Mouse (Mus musculus) liver, embryonic 12.5 days (tissue): ENCODE measurements around the gene Pou3f1. TPM values are rescaled to one million over a fixed set of nuclear protein-coding genes. Genes with fewer than 3 reads are reported as not detected.
"Not testable (repeated sequence)": the region's sequence is repeated elsewhere in the genome, so short reads cannot be mapped to it uniquely, and the experiment has no call there.

Experiments
- ATAC-seq: fragments of 200-750 bp; cut with Nextera tagmentation; 2 replicates; pipeline ENCODE4 v1.8.0; 2017; ENCODE audit warnings: moderate number of reproducible peaks, mild to moderate bottlenecking, moderate library complexity
- H3K27ac ChIP-seq: fragments of 300-500 bp; sonication (generic); 2 replicates; pipeline ENCODE4 v1.5.1; 2016; ENCODE audit warnings: mild to moderate bottlenecking
- H3K27me3 ChIP-seq: fragments of 300-500 bp; sonication (generic); replicated peaks from 2 replicates; pipeline ENCODE4 v1.6.1; 2016; ENCODE audit warnings: mild to moderate bottlenecking, moderate library complexity
- H3K36me3 ChIP-seq: fragments of 300-500 bp; sonication (generic); 2 replicates; pipeline ENCODE4 v1.6.1; 2016; ENCODE audit warnings: mild to moderate bottlenecking, moderate library complexity
- H3K4me1 ChIP-seq: fragments of 300-500 bp; sonication (generic); 2 replicates; pipeline ENCODE4 v1.6.1; 2016
- H3K4me2 ChIP-seq: fragments of 300-500 bp; sonication (generic); 2 replicates; pipeline ENCODE4 v1.6.1; 2016; ENCODE audit warnings: mild to moderate bottlenecking, moderate library complexity
- H3K4me3 ChIP-seq: fragments of 300-500 bp; sonication (generic); 2 replicates; pipeline ENCODE4 v1.5.1; 2016; ENCODE audit warnings: mild to moderate bottlenecking, moderate library complexity
- H3K9ac ChIP-seq: fragments of 300-500 bp; sonication (generic); 2 replicates; pipeline ENCODE4 v1.6.1; 2016; ENCODE audit warnings: mild to moderate bottlenecking, moderate library complexity
- H3K9me3 ChIP-seq: fragments of 300-500 bp; sonication (generic); replicated peaks from 2 replicates; pipeline ENCODE4 v1.6.1; 2016; ENCODE audit warnings: mild to moderate bottlenecking, moderate library complexity
- WGBS: fragments of 180-500 bp; shearing (Covaris S2); methylation state at CpG from one replicate; pipeline ENCODE4 v1.1.7; 2016; ENCODE audit not compliant: insufficient replicate concordance; 5-methylcytosine and 5-hydroxymethylcytosine counted together
- polyA plus RNA-seq: library from polyadenylated mRNA; unstranded; fragments of >200 nt; fragmentation: Nextera tagmentation; extraction: Ambion mirVana; gene quantifications from 2 replicates; pipeline ENCODE4 v1.2.1, GENCODE M21; 2016

The Pou3f1 gene
- polyA plus RNA-seq, 1 experiment from 2014 or later: 0.02 TPM

DNA sequence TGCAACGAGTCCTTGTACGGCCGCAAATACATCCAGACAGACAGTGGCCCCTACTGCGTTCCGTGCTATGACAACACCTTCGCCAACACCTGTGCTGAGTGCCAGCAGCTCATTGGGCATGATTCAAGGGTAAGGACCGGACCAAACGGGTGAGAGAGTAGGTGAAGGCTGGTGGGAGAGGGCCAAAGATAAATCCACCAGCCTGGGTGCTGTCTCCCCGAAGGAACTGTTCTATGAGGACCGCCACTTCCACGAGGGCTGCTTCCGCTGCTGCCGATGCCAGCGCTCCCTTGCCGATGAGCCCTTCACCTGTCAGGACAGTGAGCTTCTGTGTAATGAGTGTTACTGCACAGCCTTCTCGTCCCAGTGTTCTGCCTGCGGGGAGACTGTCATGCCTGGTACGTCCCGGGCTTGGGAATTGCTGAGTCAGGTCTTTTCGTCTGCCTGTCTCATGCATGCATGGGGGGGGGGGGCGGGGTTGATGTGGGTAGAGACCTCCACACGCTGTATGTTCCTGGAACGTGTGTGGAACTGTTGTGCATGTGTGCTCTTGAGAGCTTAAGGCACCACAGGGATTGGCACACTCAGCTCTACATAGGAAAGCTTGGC lies 49.2 kb downstream of the Pou3f1 start:
- Histone ChIP-seq H3K4me3 (no peak overlapping the region), H3K4me1 (peaks cover 88% of the 10 kb centered on the region), H3K9me3 (no peaks in the 10 kb centered on the region), H3K27me3 (peaks cover 6% of the 10 kb centered on the region), H3K4me2 (peak overlapping the region; percentile 31; the same call in 1 of the 2 replicates), H3K36me3 (peaks cover 23% of the 10 kb centered on the region), H3K9ac (no peak overlapping the region), H3K27ac (peak overlapping the region; percentile 73; the same call in 1 of the 2 replicates)
- no peak for ATAC-seq
- 65% methylated on average over 23 of the region's 23 CpGs for WGBS

DNA sequence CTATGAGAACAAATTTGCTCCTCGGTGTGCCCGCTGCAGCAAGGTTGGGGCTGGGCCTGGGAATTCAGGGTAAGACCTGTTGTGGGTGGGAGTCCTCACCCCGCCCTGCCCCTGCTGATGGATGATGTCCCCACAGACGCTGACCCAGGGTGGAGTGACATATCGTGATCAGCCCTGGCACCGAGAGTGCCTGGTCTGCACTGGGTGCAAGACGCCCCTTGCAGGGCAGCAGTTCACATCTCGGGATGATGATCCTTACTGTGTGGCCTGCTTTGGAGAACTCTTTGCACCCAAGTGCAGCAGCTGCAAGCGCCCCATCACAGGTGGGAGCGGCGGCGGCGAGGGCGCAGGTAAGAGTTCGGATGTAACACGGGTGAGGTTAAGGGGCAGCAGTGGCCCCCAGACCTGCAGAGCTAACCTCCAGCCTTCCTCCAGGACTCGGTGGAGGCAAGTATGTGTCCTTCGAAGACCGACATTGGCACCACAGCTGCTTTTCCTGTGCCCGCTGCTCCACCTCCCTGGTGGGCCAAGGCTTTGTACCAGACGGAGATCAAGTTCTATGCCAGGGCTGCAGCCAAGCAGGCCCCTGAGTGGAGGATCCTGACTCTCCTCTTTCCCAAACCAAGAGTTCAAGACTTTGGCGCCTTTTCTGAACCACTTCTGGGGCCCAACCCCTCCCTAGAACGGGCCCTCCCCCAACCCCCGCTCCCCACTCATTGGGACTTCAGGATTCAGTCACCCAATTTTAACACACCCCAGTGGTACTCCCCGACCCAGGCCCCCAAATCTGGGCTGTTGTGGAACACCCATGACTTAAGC lies 51.0 kb downstream of the Pou3f1 start:
- H3K27me3 ChIP-seq, ATAC-seq, H3K4me2 ChIP-seq, H3K9ac ChIP-seq, H3K4me3 ChIP-seq, H3K9me3 ChIP-seq: not testable (repeated sequence)
- H3K4me1 ChIP-seq: peaks cover 81% of the 10 kb centered on the region
- peak overlapping the region; percentile 48; the same call in 1 of the 2 replicates for H3K27ac ChIP-seq
- peaks cover 23% of the 10 kb centered on the region for H3K36me3 ChIP-seq
- 75% methylated on average over 25 of the region's 25 CpGs for WGBS

DNA sequence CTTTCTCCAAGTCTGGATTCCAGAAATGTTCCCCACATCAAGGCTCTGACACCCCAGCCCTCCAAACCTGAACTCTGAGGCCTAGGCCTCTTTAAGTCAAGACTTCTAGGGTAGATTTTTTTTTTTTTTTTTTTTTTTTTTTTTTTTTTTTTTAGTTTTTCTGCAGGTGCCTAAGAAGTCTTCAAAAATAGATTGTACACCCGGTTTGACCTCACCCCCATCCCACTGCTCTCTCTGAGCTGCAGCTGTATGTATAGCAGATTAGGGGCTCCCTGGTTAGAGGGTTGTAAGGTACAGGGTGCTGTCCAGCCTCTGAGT lies 51.6 kb downstream of the Pou3f1 start:
- 27% methylated on average over 1 of the region's 1 CpGs for WGBS
- peaks cover 81% of the 10 kb centered on the region for H3K4me1 ChIP-seq
- peak overlapping the region; percentile 79 for H3K27ac ChIP-seq
- H3K4me3 ChIP-seq: peak overlapping the region; percentile 57
- H3K4me2 ChIP-seq: peak overlapping the region; percentile 84
- H3K9me3 ChIP-seq, ATAC-seq, H3K27me3 ChIP-seq: not testable (repeated sequence)
- H3K36me3 ChIP-seq: peaks cover 23% of the 10 kb centered on the region
- H3K9ac ChIP-seq: peak overlapping the region; percentile 69; the same call in 1 of the 2 replicates

DNA sequence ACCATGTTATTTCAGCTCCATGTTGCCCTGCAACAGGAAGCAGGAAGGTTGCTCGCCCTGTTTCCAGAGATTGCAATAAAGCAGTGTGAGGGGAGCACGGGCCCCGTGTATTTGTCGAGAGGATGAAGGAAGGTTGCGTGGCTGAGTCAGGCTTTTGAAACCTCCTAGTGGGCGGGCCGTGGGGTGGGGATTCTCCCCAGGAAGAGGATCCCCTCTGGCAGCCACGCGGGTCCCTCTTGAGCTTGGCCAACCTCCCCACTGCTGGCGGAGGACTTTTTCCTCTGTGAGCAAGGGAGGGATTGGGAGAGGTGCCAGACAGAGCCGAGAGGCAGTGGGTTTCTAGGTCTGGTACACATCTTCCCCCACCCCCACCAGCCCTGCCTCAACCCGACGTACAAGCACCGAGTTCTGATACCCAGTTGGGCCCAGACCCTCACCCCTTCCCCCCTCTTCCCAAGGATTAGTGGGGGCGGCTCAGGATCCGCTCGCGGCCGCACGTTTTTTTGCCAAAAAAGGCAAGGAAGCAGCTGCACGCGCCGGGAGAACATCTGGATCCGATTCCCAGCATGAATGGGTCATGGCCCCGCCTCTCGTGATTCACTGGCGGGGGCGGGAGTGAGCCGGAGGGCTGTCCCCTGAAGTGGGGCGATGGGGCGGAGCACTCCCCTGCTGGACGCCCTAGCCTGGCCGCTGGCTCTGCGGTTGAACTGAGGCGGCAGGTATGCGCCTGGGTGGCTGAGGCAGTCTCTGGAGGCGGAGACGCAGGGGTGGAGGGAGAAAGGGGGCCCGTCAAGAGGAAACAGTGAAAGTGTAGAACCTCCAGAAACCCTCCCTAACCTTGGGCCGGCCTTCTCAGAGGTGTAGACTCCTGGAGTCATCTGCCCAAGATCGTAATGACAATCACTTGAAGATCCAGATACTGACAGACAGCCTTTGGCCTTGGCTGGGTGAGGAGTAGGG lies 52.2 kb downstream of the Pou3f1 start:
- Histone ChIP-seq H3K9ac (peak overlapping the region; percentile 69), H3K4me1 (peaks cover 81% of the 10 kb centered on the region), H3K4me3 (peak overlapping the region; percentile 57), H3K4me2 (peak overlapping the region; percentile 84), H3K9me3 (no peaks in the 10 kb centered on the region), H3K27ac (peak overlapping the region; percentile 79), H3K36me3 (peaks cover 23% of the 10 kb centered on the region), H3K27me3 (no peaks in the 10 kb centered on the region; the same call in 1 of the 2 replicates)
- WGBS: 4% methylated on average over 41 of the region's 41 CpGs
- peak; percentile 84 for ATAC-seq

DNA sequence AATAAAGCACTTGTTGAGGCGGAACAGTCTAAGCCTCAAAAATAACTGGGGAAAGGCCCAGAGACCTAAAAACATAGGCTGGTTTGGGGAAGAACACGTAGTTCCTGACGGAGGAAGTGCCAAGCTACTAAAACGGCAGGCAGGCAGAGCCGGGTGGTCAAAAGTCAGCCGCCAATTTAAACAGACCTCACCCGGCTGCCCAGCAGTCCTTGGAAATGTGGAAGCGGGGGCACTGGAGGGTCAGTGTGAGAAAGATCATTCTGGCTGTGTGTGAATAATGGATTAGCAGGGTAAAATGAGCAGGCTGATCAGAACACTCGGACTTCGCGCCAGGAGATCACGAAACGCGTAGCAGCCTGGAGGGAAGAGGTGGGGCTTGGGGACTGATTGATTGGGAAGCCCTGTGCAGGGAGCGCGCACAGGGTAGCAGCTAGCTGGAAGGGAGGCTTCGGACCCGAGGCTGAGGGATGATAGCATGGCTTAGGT lies 53.4 kb downstream of the Pou3f1 start:
- ATAC-seq: 0 out of 2 replicates have a peak, but pooled peaks have one; percentile 9
- Histone ChIP-seq H3K36me3 (peaks cover 23% of the 10 kb centered on the region), H3K9ac (peak overlapping the region; percentile 69), H3K27me3 (no peaks in the 10 kb centered on the region), H3K4me2 (peak overlapping the region; percentile 84), H3K4me1 (peaks cover 74% of the 10 kb centered on the region), H3K9me3 (no peaks in the 10 kb centered on the region), H3K4me3 (peak overlapping the region; percentile 57), H3K27ac (peak overlapping the region; percentile 79)
- WGBS: 6% methylated on average over 18 of the region's 18 CpGs

Other genes with a start within 250 kb of the Pou3f1 start
- not detected in 2 replicates for gene 3100002H09Rik, start 46.0 kb upstream of the Pou3f1 start, polyA plus RNA-seq
- 51.4 and 51.5 TPM in 2 replicates for gene Utp11, start 36.8 kb downstream of the Pou3f1 start, polyA plus RNA-seq
- 3.5 and 3.7 TPM in 2 replicates for gene Fhl3, start 43.9 kb downstream of the Pou3f1 start, polyA plus RNA-seq
- 116 and 121 TPM in 2 replicates for gene Sf3a3, start 58.0 kb downstream of the Pou3f1 start, polyA plus RNA-seq
- 49.7 and 50.3 TPM in 2 replicates for gene Inpp5b, start 85.0 kb downstream of the Pou3f1 start, polyA plus RNA-seq
- gene Mtf1, start 145.3 kb downstream of the Pou3f1 start, polyA plus RNA-seq: 16.3 and 16.6 TPM in 2 replicates
- gene Yrdc, start 193.9 kb downstream of the Pou3f1 start, polyA plus RNA-seq: 39.6 and 43.1 TPM in 2 replicates
- gene 1110065P20Rik, start 194.4 kb downstream of the Pou3f1 start, polyA plus RNA-seq: 22.9 and 25.0 TPM in 2 replicates
- 0.06 and 0.08 TPM in 2 replicates for gene Maneal, start 205.4 kb downstream of the Pou3f1 start, polyA plus RNA-seq
- gene Epha10, start 224.1 kb downstream of the Pou3f1 start, polyA plus RNA-seq: 0.04 TPM in 1 of 2 replicates, not detected in the other